Mouse (Mus musculus) gastrocnemius, adult 2 months (tissue): ENCODE results near the gene Alkbh7. TPM values are rescaled to one million over a fixed set of nuclear protein-coding genes. Genes with fewer than 3 reads are reported as not detected.

Experiments
- DNase-seq: peaks from one replicate; pipeline ENCODE4 v3.0.0; 2022
- H3K27ac ChIP-seq: fragments of 200-600 bp; 2 replicates; pipeline ENCODE4 v1.8.1; 2022; ENCODE audit warnings: mild to moderate bottlenecking
- H3K4me3 ChIP-seq: fragments of 200-600 bp; 2 replicates; pipeline ENCODE4 v1.8.1; 2022; ENCODE audit warnings: mild to moderate bottlenecking, moderate library complexity
- CTCF ChIP-seq: fragments of 200-600 bp; IDR thresholded peaks from 2 replicates; pipeline ENCODE4 v1.8.1; 2022; ENCODE audit warnings: antibody characterized with exemption, mild to moderate bottlenecking, moderate library complexity
- intact Hi-C: fragments of 180-260 bp; cut with DNase I; formaldehyde crosslinking; loops from one replicate; pipeline ENCODE4 v1.15.1; 2025
- total RNA-seq, 2 experiments: library from RNA; stranded (reverse); gene quantifications; 2 replicates each; pipeline ENCODE4 v1.2.3; 2021

The Alkbh7 gene
- total RNA-seq, 2 experiments from 2014 or later = 21.8 to 30.4 TPM

DNA sequence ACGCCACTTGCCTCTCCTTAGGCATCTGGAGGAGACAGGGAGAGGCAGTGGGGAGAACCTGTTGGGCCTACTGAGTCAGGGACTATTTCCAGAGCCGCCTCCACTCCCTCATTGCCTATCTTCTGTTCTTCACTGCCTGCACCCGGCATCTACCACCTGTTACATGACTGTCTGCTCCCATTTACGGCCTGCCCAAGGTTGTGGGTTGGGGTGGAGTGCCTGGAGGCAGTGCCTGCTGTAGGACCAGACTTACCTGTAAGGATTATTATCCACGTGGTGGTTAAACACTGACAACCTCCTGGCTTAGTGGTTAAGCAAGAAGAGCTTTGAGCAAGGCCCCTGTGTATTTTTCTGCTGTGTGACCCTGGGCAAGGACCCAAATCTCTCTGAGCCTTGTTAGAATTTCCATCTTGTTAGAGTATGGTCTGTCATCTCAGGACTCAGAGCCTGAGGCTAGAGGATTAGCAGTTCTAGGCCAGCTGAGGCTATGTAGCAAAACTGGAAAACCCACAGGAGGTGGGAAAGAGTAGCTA lies 22.4 kb upstream of the Alkbh7 start:
- no peak overlapping the region for H3K27ac ChIP-seq
- TF ChIP-seq CTCF = no peak
- H3K4me3 ChIP-seq = no peak overlapping the region
- DNase-seq = no peak
- intact Hi-C loops = no loop called here

DNA sequence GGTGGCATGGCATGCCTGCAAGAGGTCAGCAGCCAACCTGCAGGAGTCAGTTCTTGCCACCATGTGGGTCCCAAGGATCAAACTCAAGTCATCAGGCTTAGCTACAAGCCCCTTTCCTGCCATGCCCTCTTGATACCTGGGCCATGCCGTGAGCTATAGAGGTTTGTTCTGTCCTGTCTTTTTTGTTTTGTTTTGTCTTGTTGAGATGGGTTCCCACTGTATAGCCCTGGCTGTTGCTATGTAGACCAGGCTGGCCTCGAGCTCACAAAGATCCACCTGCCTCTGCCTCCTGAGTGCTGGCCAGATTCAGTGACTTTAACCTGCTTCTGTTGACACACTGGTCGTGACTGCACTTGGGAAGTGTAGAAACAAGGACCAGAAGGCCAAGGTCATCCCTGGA lies 21.7 kb upstream of the Alkbh7 start:
- no peak for DNase-seq
- intact Hi-C loops = no loop called here
- Histone ChIP-seq H3K4me3 (no peak overlapping the region), H3K27ac (no peak overlapping the region)
- TF ChIP-seq CTCF = no peak

- TF ChIP-seq CTCF = no peak
- H3K27ac ChIP-seq = no peak overlapping the region
- intact Hi-C loops = no loop called here
- no peak for DNase-seq
- no peak overlapping the region for H3K4me3 ChIP-seq
Observed at GRCm38 (mm10) chr17:56976531-56977390, 20.4 kb upstream of the Alkbh7 start.

- no peak for DNase-seq
- H3K4me3 ChIP-seq = no peak overlapping the region
- intact Hi-C loops = no loop called here
- no peak for TF ChIP-seq CTCF
- H3K27ac ChIP-seq = no peak overlapping the region
Observed at GRCm38 (mm10) chr17:56979524-56979923, 17.6 kb upstream of the Alkbh7 start.

DNA sequence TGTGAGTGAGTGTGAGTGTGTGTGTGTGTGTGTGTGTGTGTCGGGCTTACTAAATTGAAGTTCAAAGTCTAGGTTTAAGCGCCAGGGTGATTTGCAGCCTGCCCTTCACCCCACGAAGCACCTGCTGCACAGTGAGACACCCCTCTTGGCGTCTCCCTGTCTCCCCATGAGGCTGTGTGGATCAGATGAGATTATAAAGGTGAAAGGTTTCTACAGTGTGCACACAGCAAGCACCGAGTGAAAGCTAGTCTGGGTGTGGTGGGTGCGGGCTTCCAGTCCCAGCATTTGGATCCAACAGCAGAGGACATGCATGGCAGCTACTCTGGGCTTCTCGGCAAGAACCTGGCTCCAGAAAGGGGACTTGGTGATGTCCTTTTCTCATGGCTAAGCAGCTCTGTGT lies 16.1 kb upstream of the Alkbh7 start:
- H3K27ac ChIP-seq = no peak overlapping the region
- no peak overlapping the region for H3K4me3 ChIP-seq
- no peak for DNase-seq
- TF ChIP-seq CTCF = no peak
- intact Hi-C loops = no loop called here

- intact Hi-C loops = no loop called here
- no peak for DNase-seq
- Histone ChIP-seq H3K27ac (no peak within 1 kb of the TSS), H3K4me3 (no peak within 1 kb of the TSS)
- no peak for TF ChIP-seq CTCF
Observed at GRCm38 (mm10) chr17:56982013-56982412, 15.1 kb upstream of the Alkbh7 start, which contains the start of gene Acer1. TSS of gene Acer1 (minus strand) at chr17:56982126.

GRCm38 (mm10) chr17:56984886-56985285 lies 12.3 kb upstream of the Alkbh7 start:
- no peak for TF ChIP-seq CTCF
- Histone ChIP-seq H3K27ac (no peak overlapping the region), H3K4me3 (no peak overlapping the region)
- intact Hi-C loops = loop anchor here (5.0 kb wide), 1 partner anchor 48 kb away; the partner anchor contains the start of gene Mllt1
- no peak for DNase-seq

DNA sequence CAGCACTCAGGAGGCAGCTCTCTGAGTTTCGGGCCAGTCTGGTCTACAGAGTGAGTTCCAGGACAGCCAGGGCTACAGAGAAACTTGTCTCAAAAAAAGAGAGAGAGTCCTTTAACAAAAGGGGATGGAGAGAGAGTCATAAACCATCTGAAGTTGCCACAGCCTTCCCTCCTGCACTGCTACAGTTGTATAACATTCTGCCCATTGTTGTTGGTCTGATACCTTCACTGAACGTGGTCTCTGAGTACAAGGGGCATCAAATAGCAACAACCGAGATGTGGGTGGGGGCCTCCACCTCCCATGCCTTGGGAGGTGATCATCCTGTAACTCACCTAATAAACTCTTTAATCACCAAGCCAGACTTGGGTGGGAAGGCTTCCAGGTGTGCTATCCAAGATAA lies 11.5 kb upstream of the Alkbh7 start:
- Histone ChIP-seq H3K4me3 (no peak overlapping the region), H3K27ac (no peak overlapping the region)
- DNase-seq = no peak
- intact Hi-C loops = loop anchor here (5.0 kb wide), 1 partner anchor 48 kb away; the partner anchor contains the start of gene Mllt1
- no peak for TF ChIP-seq CTCF

- intact Hi-C loops = loop anchor here (5.0 kb wide), 1 partner anchor 49 kb away; the partner anchor contains the start of gene Mllt1
- no peak for DNase-seq
- Histone ChIP-seq H3K27ac (no peak overlapping the region), H3K4me3 (no peak overlapping the region)
- no peak for TF ChIP-seq CTCF
Observed at GRCm38 (mm10) chr17:56986105-56986805, 10.9 kb upstream of the Alkbh7 start.

DNA sequence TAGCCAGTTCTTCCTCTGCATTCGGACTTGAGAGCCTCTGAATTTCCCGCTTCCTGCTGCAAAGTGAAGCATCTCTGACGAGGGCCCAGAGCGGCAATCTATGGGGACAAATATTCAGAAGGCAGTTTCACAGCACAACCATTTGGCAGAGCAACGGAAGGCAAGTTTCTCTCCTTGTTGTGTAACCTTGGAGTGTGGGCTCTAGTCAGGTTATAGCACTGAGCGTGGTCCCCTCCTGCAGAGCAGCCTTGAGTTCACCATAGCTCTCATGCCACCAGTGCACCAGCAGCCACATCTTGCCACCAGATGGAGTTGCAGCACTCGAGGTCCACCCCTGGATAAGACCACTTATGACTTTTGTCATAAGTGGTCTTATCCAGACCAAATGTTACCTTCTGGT lies 8.7 kb upstream of the Alkbh7 start:
- Histone ChIP-seq H3K4me3 (no peak overlapping the region), H3K27ac (no peak overlapping the region)
- DNase-seq = no peak
- no peak for TF ChIP-seq CTCF
- intact Hi-C loops = loop anchor here (5.0 kb wide), 1 partner anchor 51 kb away; the partner anchor contains the start of gene Mllt1

DNA sequence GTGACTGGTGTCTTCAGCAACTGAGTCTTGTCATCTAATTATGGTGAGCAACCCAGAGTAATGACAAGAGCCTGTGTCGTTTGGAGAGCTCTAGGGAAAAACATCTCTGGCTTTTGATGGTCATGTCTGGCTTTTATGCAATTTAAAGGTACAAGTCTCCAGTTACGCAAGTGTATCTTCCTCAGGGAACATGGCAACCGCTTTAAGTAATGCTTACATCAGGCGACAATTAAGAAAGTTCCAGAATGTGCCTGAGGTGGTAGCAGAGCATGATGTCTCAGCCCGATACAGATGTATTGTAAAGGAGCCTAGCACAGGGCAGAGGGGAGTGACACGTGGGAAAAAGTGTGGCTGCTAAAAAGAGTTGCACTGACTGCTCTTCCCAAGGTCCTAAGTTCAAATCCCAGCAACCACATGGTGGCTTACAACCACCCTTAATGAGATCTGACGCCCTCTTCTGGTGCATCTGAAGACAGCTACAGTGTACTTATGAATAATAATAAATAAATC lies 8.2 kb upstream of the Alkbh7 start:
- intact Hi-C loops = loop anchor here (5.0 kb wide), 1 partner anchor 52 kb away; the partner anchor contains the start of gene Mllt1
- Histone ChIP-seq H3K27ac (peak overlapping the region; percentile 93), H3K4me3 (peak overlapping the region; percentile 76)
- no peak for DNase-seq
- peak; percentile 17; the same call in 1 of the 2 replicates for TF ChIP-seq CTCF

GRCm38 (mm10) chr17:56989467-56990114 lies 7.5 kb upstream of the Alkbh7 start:
- Histone ChIP-seq H3K4me3 (peak overlapping the region; percentile 76), H3K27ac (peak overlapping the region; percentile 93)
- intact Hi-C loops = loop anchor here (5.0 to 10.0 kb wide), 3 partner anchors 52 to 343 kb away; partner anchors contain the start of genes Gpr108, Mllt1 and Trip10
- peak; percentile 80 for DNase-seq
- TF ChIP-seq CTCF = no peak
